Mouse (Mus musculus) intestine, postnatal 0 days (tissue): Measurements from ENCODE around the gene Herc1. TPM values are rescaled to one million over a fixed set of nuclear protein-coding genes. Genes with fewer than 3 reads are reported as not detected.

Experiments used
- ATAC-seq: fragments of 200-750 bp; cut with Nextera tagmentation; 2 replicates; pipeline ENCODE4 v1.8.0; 2017; ENCODE audit warnings: mild to moderate bottlenecking, moderate TSS enrichment, moderate library complexity
- H3K27ac ChIP-seq: fragments of 300-500 bp; sonication (generic); 2 replicates; pipeline ENCODE4 v1.5.1; 2014; ENCODE audit warnings: mild to moderate bottlenecking, low read depth, low read length, moderate library complexity
- H3K27me3 ChIP-seq: fragments of 300-500 bp; sonication (generic); replicated peaks from 2 replicates; pipeline ENCODE4 v1.6.1; 2014; ENCODE audit warnings: low read length, mixed read lengths; ENCODE audit not compliant: control insufficient read depth, insufficient read depth
- H3K36me3 ChIP-seq: fragments of 300-500 bp; sonication (generic); 2 replicates; pipeline ENCODE4 v1.6.1; 2014; ENCODE audit warnings: mild to moderate bottlenecking, moderate library complexity; ENCODE audit not compliant: control insufficient read depth, insufficient read depth
- H3K4me1 ChIP-seq: fragments of 300-500 bp; sonication (generic); replicated peaks from 2 replicates; pipeline ENCODE4 v1.6.1; 2014; ENCODE audit warnings: antibody characterized with exemption, low read length, mixed read lengths; ENCODE audit not compliant: control insufficient read depth, insufficient read depth
- H3K4me2 ChIP-seq: fragments of 300-500 bp; sonication (generic); replicated peaks from 2 replicates; pipeline ENCODE4 v1.6.1; 2014; ENCODE audit warnings: low read depth, mild to moderate bottlenecking, moderate library complexity
- H3K4me3 ChIP-seq: fragments of 300-500 bp; sonication (generic); 2 replicates; pipeline ENCODE4 v1.5.1; 2014; ENCODE audit warnings: low read depth, low read length
- H3K9ac ChIP-seq: fragments of 300-500 bp; sonication (generic); 2 replicates; pipeline ENCODE4 v1.6.1; 2014; ENCODE audit warnings: mild to moderate bottlenecking, low read depth, low read length
- H3K9me3 ChIP-seq: fragments of 300-500 bp; sonication (generic); 2 replicates; pipeline ENCODE4 v1.6.1; 2016; ENCODE audit warnings: mixed run types; ENCODE audit not compliant: control insufficient read depth
- CTCF ChIP-seq: sonication (generic); IDR thresholded peaks from 2 replicates; pipeline ENCODE4 v1.5.1; 2016; ENCODE audit warnings: low read depth, mild to moderate bottlenecking, control low read depth, antibody characterized with exemption, moderate library complexity
- WGBS: fragments of 180-500 bp; shearing (Covaris S2); extraction: QIAGEN DNeasy Blood & Tissue Kit; methylation state at CpG from one replicate; pipeline ENCODE4 v1.1.7; 2014; 5-methylcytosine and 5-hydroxymethylcytosine counted together
- polyA plus RNA-seq: library from polyadenylated mRNA; unstranded; fragments of >200 nt; fragmentation: Nextera tagmentation; extraction: Ambion mirVana; gene quantifications from 2 replicates; pipeline ENCODE4 v1.2.1, GENCODE M21; 2015

Gene Herc1
- polyA plus RNA-seq, 1 experiment from 2014 or later = 7.2 TPM

DNA sequence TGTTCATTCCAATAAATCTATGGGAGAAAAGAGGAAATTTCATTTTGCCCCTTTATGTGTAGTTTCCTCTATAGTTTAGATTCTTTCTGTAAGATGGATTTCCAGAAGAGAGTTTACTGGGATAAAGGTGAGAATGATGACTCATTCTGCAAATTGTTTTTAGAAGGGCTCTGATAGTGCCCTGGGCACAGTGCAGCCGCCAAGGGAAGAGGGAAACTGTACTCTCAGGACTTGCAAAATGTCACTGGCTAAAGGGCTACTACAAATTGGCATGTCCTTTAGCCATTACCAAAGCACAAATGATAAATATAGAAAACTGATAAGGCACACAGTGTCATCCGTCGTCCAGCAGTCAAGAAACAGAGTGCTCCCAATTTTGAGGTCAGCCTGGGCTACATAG, 19.8 kb upstream of the Herc1 start:
- WGBS = 62% methylated on average over 3 of the region's 3 CpGs

DNA sequence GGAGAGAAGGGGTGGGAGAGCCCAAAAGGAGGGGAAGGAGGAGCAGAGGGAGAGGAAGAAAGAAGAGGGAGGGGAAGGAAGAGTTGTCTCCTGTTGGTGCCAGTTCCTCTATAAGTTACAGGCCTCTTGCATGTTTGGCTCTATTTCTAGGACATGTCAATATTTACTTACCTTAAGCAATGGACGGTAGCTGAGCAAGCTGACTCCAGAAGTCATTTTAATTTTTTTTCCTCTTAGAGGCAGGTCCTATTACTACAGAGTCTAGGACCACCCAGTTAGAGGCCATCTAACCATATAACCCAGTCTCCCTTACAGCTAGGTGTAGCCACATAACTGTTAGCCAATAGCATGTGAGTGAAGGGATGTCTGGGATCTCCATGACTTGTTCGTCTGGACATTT, 18.7 kb upstream of the Herc1 start:
- no peak overlapping the region for H3K4me3 ChIP-seq
- no peak overlapping the region for H3K9ac ChIP-seq
- no peak overlapping the region for H3K4me2 ChIP-seq
- no peak for ATAC-seq
- H3K27ac ChIP-seq = no peak overlapping the region
- no peak for TF ChIP-seq CTCF
- H3K4me1 ChIP-seq = no peaks in the 10 kb centered on the region
- no peaks in the 10 kb centered on the region for H3K27me3 ChIP-seq
- WGBS = 61% methylated on average over 2 of the region's 2 CpGs
- no peaks in the 10 kb centered on the region for H3K36me3 ChIP-seq
- no peaks in the 10 kb centered on the region for H3K9me3 ChIP-seq

More for the DNA sequence above, 19.8 kb upstream of the Herc1 start:
- Histone ChIP-seq H3K36me3 (no peaks in the 10 kb centered on the region), H3K9me3 (no peaks in the 10 kb centered on the region), H3K4me3 (no peak overlapping the region), H3K4me2 (no peak overlapping the region), H3K27me3 (no peaks in the 10 kb centered on the region), H3K9ac (no peak overlapping the region), H3K4me1 (no peaks in the 10 kb centered on the region), H3K27ac (no peak overlapping the region)
- no peak for ATAC-seq
- no peak for TF ChIP-seq CTCF

DNA sequence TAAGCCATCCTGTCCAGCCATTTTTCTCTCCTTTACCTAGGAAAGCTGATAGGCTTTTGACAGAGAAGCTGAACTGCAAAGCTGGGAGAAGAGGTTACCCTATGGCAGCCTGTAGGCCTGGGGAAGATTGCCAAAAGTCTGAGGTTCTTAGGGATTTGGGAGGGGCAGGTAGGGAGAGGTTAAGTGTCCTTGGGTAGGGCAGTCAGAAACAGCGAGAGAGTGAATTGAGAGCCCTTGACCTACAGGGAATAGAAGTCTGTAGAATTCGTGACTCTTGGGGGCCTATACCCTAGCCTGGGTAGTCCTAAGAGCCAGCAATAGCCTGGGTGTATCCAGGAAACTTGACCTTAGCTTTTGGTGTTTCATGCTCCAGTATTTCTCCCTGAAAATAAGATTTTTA, 17.9 kb upstream of the Herc1 start:
- 71% methylated on average over 2 of the region's 2 CpGs for WGBS
- H3K9ac ChIP-seq = no peak overlapping the region
- no peak overlapping the region for H3K4me2 ChIP-seq
- no peak overlapping the region for H3K27ac ChIP-seq
- H3K9me3 ChIP-seq = no peaks in the 10 kb centered on the region
- no peak overlapping the region for H3K4me3 ChIP-seq
- TF ChIP-seq CTCF = no peak
- no peak for ATAC-seq
- no peaks in the 10 kb centered on the region for H3K27me3 ChIP-seq
- H3K36me3 ChIP-seq = no peaks in the 10 kb centered on the region
- no peaks in the 10 kb centered on the region for H3K4me1 ChIP-seq

DNA sequence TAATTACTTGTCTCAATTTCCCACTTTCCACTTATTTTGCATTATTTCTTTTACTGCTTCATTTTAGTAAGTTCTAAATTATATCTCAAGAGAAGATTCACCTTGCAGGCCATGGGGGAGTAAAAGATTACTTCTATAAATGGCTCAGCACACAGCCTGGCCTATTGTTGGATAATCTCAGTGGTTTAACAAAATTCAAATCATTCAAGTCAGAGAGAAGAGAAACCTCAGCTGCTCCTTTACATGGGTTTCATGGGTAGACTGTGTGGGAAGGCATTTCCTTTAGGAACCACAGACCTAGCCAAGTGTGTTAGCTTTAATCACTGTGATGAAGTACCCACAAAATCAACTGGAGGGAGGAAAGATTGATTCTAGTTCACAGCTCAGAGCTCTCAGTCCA, 13.0 kb upstream of the Herc1 start:
- no peak for TF ChIP-seq CTCF
- Histone ChIP-seq H3K9ac (no peak overlapping the region), H3K27ac (no peak overlapping the region), H3K9me3 (no peaks in the 10 kb centered on the region), H3K4me1 (no peaks in the 10 kb centered on the region), H3K36me3 (no peaks in the 10 kb centered on the region), H3K4me2 (no peak overlapping the region), H3K27me3 (no peaks in the 10 kb centered on the region), H3K4me3 (no peak overlapping the region)
- no peak for ATAC-seq

- Histone ChIP-seq H3K36me3 (no peaks in the 10 kb centered on the region), H3K4me3 (no peak overlapping the region), H3K4me2 (no peak overlapping the region), H3K27me3 (no peaks in the 10 kb centered on the region), H3K27ac (no peak overlapping the region), H3K9me3 (no peaks in the 10 kb centered on the region), H3K4me1 (no peaks in the 10 kb centered on the region), H3K9ac (no peak overlapping the region)
- no peak for TF ChIP-seq CTCF
- ATAC-seq = no peak
- 40% methylated on average over 3 of the region's 3 CpGs for WGBS
These were observed 12.1 kb upstream of the Herc1 start for GRCm38 (mm10) chr9:66338005-66338782.

GRCm38 (mm10) chr9:66339714-66340113, 10.5 kb upstream of the Herc1 start:
- ATAC-seq = no peak
- WGBS = 62% methylated on average over 1 of the region's 1 CpGs
- no peak for TF ChIP-seq CTCF

More at GRCm38 (mm10) chr9:66339714-66340113, 10.5 kb upstream of the Herc1 start:
- Histone ChIP-seq H3K4me1 (no peaks in the 10 kb centered on the region), H3K27me3 (no peaks in the 10 kb centered on the region), H3K4me2 (no peak overlapping the region), H3K4me3 (no peak overlapping the region), H3K27ac (no peak overlapping the region), H3K36me3 (no peaks in the 10 kb centered on the region), H3K9me3 (no peaks in the 10 kb centered on the region), H3K9ac (no peak overlapping the region)
